Mouse (Mus musculus): Measurements from ENCODE around the gene R3hdml.

DNA sequence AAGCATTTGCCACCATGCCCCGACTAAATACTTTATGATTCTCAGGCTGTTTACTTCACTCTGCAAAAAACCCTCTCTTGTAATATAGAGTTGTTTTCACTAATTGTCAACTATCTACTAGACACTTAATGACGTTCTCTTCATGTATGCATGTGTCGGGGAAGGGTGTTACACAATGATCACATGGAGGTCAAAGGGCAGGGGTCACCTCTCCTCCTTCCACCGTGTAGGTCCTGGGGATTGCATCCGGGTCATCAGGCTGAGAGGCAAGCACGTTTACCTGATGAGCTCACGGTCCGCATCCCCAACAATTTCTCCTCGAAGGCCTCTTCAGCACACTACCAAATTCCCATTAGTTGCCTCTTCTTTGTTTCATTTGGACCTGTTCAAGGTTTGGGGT is 41.1 kb downstream of the R3hdml start:
- TF ChIP-seq GATA1 (IDR thresholded peaks at IDR 0.05; ENCODE audit: borderline replicate concordance, low read length): no peak
- TF ChIP-seq FLI1 (IDR thresholded peaks at IDR 0.05; ENCODE audit: low read length): no peak
